Mouse (Mus musculus): ENCODE data around the gene Dip2b. TPM values are rescaled to one million over a fixed set of nuclear protein-coding genes. Genes with fewer than 3 reads are reported as not detected.

Dip2b gene
- polyA plus RNA-seq, 1 experiment from 2014 or later = 14.3 TPM

GRCm38 (mm10) chr15:100181841-100182240 is 143.4 kb downstream of the Dip2b start:
- WGBS = 86% methylated on average over 10 of the region's 10 CpGs
- Histone ChIP-seq H3K4me2 (no peak overlapping the region), H3K4me3 (replicated peaks) (no peak overlapping the region), H3K9ac (replicated peaks) (no peak overlapping the region), H3K27me3 (no peaks in the 10 kb centered on the region), H3K27ac (no peak overlapping the region), H3K4me1 (replicated peaks) (no peaks in the 10 kb centered on the region), H3K36me3 (peaks cover 90% of the 10 kb centered on the region), H3K9me3 (no peaks in the 10 kb centered on the region)
- no peak for ATAC-seq (ENCODE audit: insufficient number of reproducible peaks, insufficient read depth, low FRiP score, low TSS enrichment, low read depth)

- H3K36me3 ChIP-seq = peaks cover 90% of the 10 kb centered on the region
- H3K4me2 ChIP-seq = no peak overlapping the region
- H3K27me3 ChIP-seq = no peaks in the 10 kb centered on the region
- 86% methylated on average over 28 of the region's 28 CpGs for WGBS
- no peak overlapping the region for H3K4me3 ChIP-seq (replicated peaks)
- H3K4me1 ChIP-seq (replicated peaks) = no peaks in the 10 kb centered on the region
- no peak overlapping the region for H3K27ac ChIP-seq
- ATAC-seq (ENCODE audit: insufficient number of reproducible peaks, insufficient read depth, low FRiP score, low TSS enrichment, low read depth) = no peak
- H3K9me3 ChIP-seq = no peaks in the 10 kb centered on the region
- no peak overlapping the region for H3K9ac ChIP-seq (replicated peaks)
Measured at GRCm38 (mm10) chr15:100182526-100183280, 144.2 kb downstream of the Dip2b start.

- Histone ChIP-seq H3K27me3 (no peaks in the 10 kb centered on the region), H3K9ac (replicated peaks) (no peak overlapping the region), H3K9me3 (no peaks in the 10 kb centered on the region), H3K4me2 (no peak overlapping the region), H3K36me3 (peaks cover 88% of the 10 kb centered on the region), H3K27ac (no peak overlapping the region), H3K4me1 (replicated peaks) (no peaks in the 10 kb centered on the region), H3K4me3 (replicated peaks) (no peak overlapping the region)
- WGBS = 91% methylated on average over 10 of the region's 10 CpGs
- no peak for ATAC-seq (ENCODE audit: insufficient number of reproducible peaks, insufficient read depth, low FRiP score, low TSS enrichment, low read depth)
Measured at GRCm38 (mm10) chr15:100183510-100183909, 145.0 kb downstream of the Dip2b start.

GRCm38 (mm10) chr15:100184821-100185496 is 146.5 kb downstream of the Dip2b start:
- Histone ChIP-seq H3K9me3 (no peaks in the 10 kb centered on the region), H3K4me3 (replicated peaks) (no peak overlapping the region), H3K27ac (no peak overlapping the region), H3K9ac (replicated peaks) (no peak overlapping the region), H3K4me1 (replicated peaks) (no peaks in the 10 kb centered on the region), H3K36me3 (peaks cover 92% of the 10 kb centered on the region), H3K27me3 (no peaks in the 10 kb centered on the region), H3K4me2 (no peak overlapping the region)
- 88% methylated on average over 5 of the region's 5 CpGs for WGBS
- ATAC-seq (ENCODE audit: insufficient number of reproducible peaks, insufficient read depth, low FRiP score, low TSS enrichment, low read depth) = no peak

- Histone ChIP-seq H3K9ac (replicated peaks) (no peak overlapping the region), H3K4me1 (replicated peaks) (no peaks in the 10 kb centered on the region), H3K4me3 (replicated peaks) (no peak overlapping the region), H3K36me3 (peaks cover 92% of the 10 kb centered on the region), H3K9me3 (no peaks in the 10 kb centered on the region), H3K27me3 (no peaks in the 10 kb centered on the region), H3K27ac (no peak overlapping the region), H3K4me2 (no peak overlapping the region)
- WGBS = 90% methylated on average over 9 of the region's 9 CpGs
- no peak for ATAC-seq (ENCODE audit: insufficient number of reproducible peaks, insufficient read depth, low FRiP score, low TSS enrichment, low read depth)
Measured at GRCm38 (mm10) chr15:100186234-100186633, 147.8 kb downstream of the Dip2b start.

GRCm38 (mm10) chr15:100186882-100187672 is 148.6 kb downstream of the Dip2b start:
- Histone ChIP-seq H3K9ac (replicated peaks) (no peak overlapping the region), H3K27ac (no peak overlapping the region), H3K36me3 (peaks cover 92% of the 10 kb centered on the region), H3K9me3 (no peaks in the 10 kb centered on the region), H3K27me3 (no peaks in the 10 kb centered on the region), H3K4me2 (no peak overlapping the region), H3K4me3 (replicated peaks) (no peak overlapping the region), H3K4me1 (replicated peaks) (no peaks in the 10 kb centered on the region)
- WGBS = 94% methylated on average over 8 of the region's 8 CpGs
- ATAC-seq (ENCODE audit: insufficient number of reproducible peaks, insufficient read depth, low FRiP score, low TSS enrichment, low read depth) = no peak

GRCm38 (mm10) chr15:100188542-100188941 is 150.1 kb downstream of the Dip2b start:
- 90% methylated on average over 5 of the region's 5 CpGs for WGBS
- H3K27ac ChIP-seq = no peak overlapping the region
- no peak for ATAC-seq (ENCODE audit: insufficient number of reproducible peaks, insufficient read depth, low FRiP score, low TSS enrichment, low read depth)
- H3K9me3 ChIP-seq = no peaks in the 10 kb centered on the region
- H3K9ac ChIP-seq (replicated peaks) = no peak overlapping the region
- no peaks in the 10 kb centered on the region for H3K27me3 ChIP-seq
- no peak overlapping the region for H3K4me2 ChIP-seq
- peaks cover 94% of the 10 kb centered on the region for H3K36me3 ChIP-seq
- H3K4me1 ChIP-seq (replicated peaks) = no peaks in the 10 kb centered on the region
- H3K4me3 ChIP-seq (replicated peaks) = no peak overlapping the region

- H3K27ac ChIP-seq = no peak overlapping the region
- no peak overlapping the region for H3K4me3 ChIP-seq (replicated peaks)
- no peak overlapping the region for H3K4me2 ChIP-seq
- H3K9me3 ChIP-seq = no peaks in the 10 kb centered on the region
- WGBS = 83% methylated on average over 14 of the region's 14 CpGs
- ATAC-seq (ENCODE audit: insufficient number of reproducible peaks, insufficient read depth, low FRiP score, low TSS enrichment, low read depth) = no peak
- peaks cover 94% of the 10 kb centered on the region for H3K36me3 ChIP-seq
- no peaks in the 10 kb centered on the region for H3K27me3 ChIP-seq
- H3K9ac ChIP-seq (replicated peaks) = no peak overlapping the region
- no peaks in the 10 kb centered on the region for H3K4me1 ChIP-seq (replicated peaks)
Measured at GRCm38 (mm10) chr15:100188962-100189404, 150.5 kb downstream of the Dip2b start.

GRCm38 (mm10) chr15:100190083-100190482 is 151.6 kb downstream of the Dip2b start:
- no peak for ATAC-seq (ENCODE audit: insufficient number of reproducible peaks, insufficient read depth, low FRiP score, low TSS enrichment, low read depth)
- Histone ChIP-seq H3K4me1 (replicated peaks) (no peaks in the 10 kb centered on the region), H3K36me3 (peaks cover 94% of the 10 kb centered on the region), H3K9ac (replicated peaks) (no peak overlapping the region), H3K27ac (no peak overlapping the region), H3K9me3 (no peaks in the 10 kb centered on the region), H3K4me2 (no peak overlapping the region), H3K27me3 (no peaks in the 10 kb centered on the region), H3K4me3 (replicated peaks) (no peak overlapping the region)
- 95% methylated on average over 5 of the region's 5 CpGs for WGBS

GRCm38 (mm10) chr15:100198983-100199745 is 160.7 kb downstream of the Dip2b start:
- ATAC-seq (ENCODE audit: insufficient number of reproducible peaks, insufficient read depth, low FRiP score, low TSS enrichment, low read depth) = no peak
- no peaks in the 10 kb centered on the region for H3K4me1 ChIP-seq (replicated peaks)
- WGBS = 88% methylated on average over 11 of the region's 11 CpGs

More at GRCm38 (mm10) chr15:100198983-100199745, 160.7 kb downstream of the Dip2b start:
- Histone ChIP-seq H3K9me3 (no peaks in the 10 kb centered on the region), H3K4me3 (replicated peaks) (no peak overlapping the region), H3K9ac (replicated peaks) (no peak overlapping the region), H3K27ac (no peak overlapping the region), H3K4me2 (no peak overlapping the region), H3K27me3 (no peaks in the 10 kb centered on the region), H3K36me3 (peaks cover 88% of the 10 kb centered on the region)

Data from limb, embryonic 12.5 days (tissue).